Mouse (Mus musculus): ENCODE measurements around the gene Gchfr.

The Gchfr gene

GRCm38 (mm10) chr2:119173991-119174651 is 6.5 kb downstream of the Gchfr start, which contains the start of gene Gm14137:
TSS of gene Gm14137 (plus strand) at chr2:119174509.
- DNase-seq, result no peak

- DNase-seq, result no peak
These were observed 7.3 kb downstream of the Gchfr start for GRCm38 (mm10) chr2:119174866-119175265.

- no peak for DNase-seq
These were observed 8.0 kb downstream of the Gchfr start for GRCm38 (mm10) chr2:119175614-119176013.

- no peak for DNase-seq
These were observed 9.2 kb downstream of the Gchfr start for GRCm38 (mm10) chr2:119176761-119177160.

GRCm38 (mm10) chr2:119177384-119177939 is 9.9 kb downstream of the Gchfr start:
- no peak for DNase-seq

GRCm38 (mm10) chr2:119182914-119183313 is 15.3 kb downstream of the Gchfr start:
- no peak for DNase-seq

GRCm38 (mm10) chr2:119189029-119189710 is 21.6 kb downstream of the Gchfr start:
- peak; percentile 90 for DNase-seq

GRCm38 (mm10) chr2:119190969-119191368 is 23.4 kb downstream of the Gchfr start:
- DNase-seq, result no peak

GRCm38 (mm10) chr2:119194140-119194539 is 26.6 kb downstream of the Gchfr start:
- DNase-seq, result no peak

- DNase-seq, result no peak
These were observed 28.9 kb downstream of the Gchfr start for GRCm38 (mm10) chr2:119196316-119197108.

GRCm38 (mm10) chr2:119197493-119197892 is 29.9 kb downstream of the Gchfr start:
- DNase-seq, result no peak

- no peak for DNase-seq
These were observed 30.5 kb downstream of the Gchfr start for GRCm38 (mm10) chr2:119198049-119198448.

GRCm38 (mm10) chr2:119198934-119199333 is 31.4 kb downstream of the Gchfr start:
- DNase-seq, result no peak

GRCm38 (mm10) chr2:119202914-119203453 is 35.4 kb downstream of the Gchfr start:
- DNase-seq, result no peak

GRCm38 (mm10) chr2:119203871-119204460 is 36.4 kb downstream of the Gchfr start:
- DNase-seq, result no peak

GRCm38 (mm10) chr2:119207961-119208343 is 40.4 kb downstream of the Gchfr start:
- no peak for DNase-seq

- DNase-seq, result peak; percentile 91
These were observed 41.0 kb downstream of the Gchfr start, which contains the start of the genes Zfyve19 and Dnajc17 for GRCm38 (mm10) chr2:119208344-119209175. TSS of gene Zfyve19 (plus strand) at chr2:119208617. TSS of gene Dnajc17 (minus strand) at chr2:119208795.

- no peak for DNase-seq
These were observed 41.6 kb downstream of the Gchfr start for GRCm38 (mm10) chr2:119209176-119209507.
